Mouse (Mus musculus) forebrain, postnatal 0 days (tissue): ENCODE data around the gene Telo2. TPM values are rescaled to one million over a fixed set of nuclear protein-coding genes. Genes with fewer than 3 reads are reported as not detected.

Source experiments
- ATAC-seq: fragments of 200-750 bp; cut with Nextera tagmentation; 2 replicates; pipeline ENCODE4 v1.8.0; 2017; ENCODE audit warnings: mild to moderate bottlenecking, moderate library complexity
- DNase-seq: peaks from one replicate; pipeline ENCODE4 v3.0.0-alpha.2; 2015
- H3K27ac ChIP-seq: fragments of 300-500 bp; sonication (generic); 2 replicates; pipeline ENCODE4 v1.5.1; 2014; ENCODE audit warnings: low read depth, mild to moderate bottlenecking, antibody characterized with exemption, low read length, moderate library complexity, mixed read lengths
- H3K27me3 ChIP-seq: fragments of 300-500 bp; sonication (generic); 2 replicates; pipeline ENCODE4 v1.6.1; 2014; ENCODE audit warnings: mild to moderate bottlenecking, low read length, mixed read lengths; ENCODE audit not compliant: insufficient read depth
- H3K36me3 ChIP-seq: fragments of 300-500 bp; sonication (generic); 2 replicates; pipeline ENCODE4 v1.6.1; 2014; ENCODE audit warnings: mild to moderate bottlenecking, moderate library complexity; ENCODE audit not compliant: insufficient read depth
- H3K4me1 ChIP-seq: fragments of 300-500 bp; sonication (generic); 2 replicates; pipeline ENCODE4 v1.6.1; 2014; ENCODE audit warnings: antibody characterized with exemption; ENCODE audit not compliant: insufficient read depth
- H3K4me2 ChIP-seq: fragments of 300-500 bp; sonication (generic); 2 replicates; pipeline ENCODE4 v1.6.1; 2014; ENCODE audit warnings: low read depth, mild to moderate bottlenecking, moderate library complexity
- H3K4me3 ChIP-seq: fragments of 300-500 bp; sonication (generic); 2 replicates; pipeline ENCODE4 v1.5.1; 2014; ENCODE audit warnings: low read depth, low read length, mixed read lengths
- H3K9ac ChIP-seq: fragments of 300-500 bp; sonication (generic); 2 replicates; pipeline ENCODE4 v1.6.1; 2014; ENCODE audit warnings: mild to moderate bottlenecking
- H3K9me3 ChIP-seq: fragments of 300-500 bp; sonication (generic); 2 replicates; pipeline ENCODE4 v1.6.1; 2016; ENCODE audit warnings: low read length
- CTCF ChIP-seq: sonication (generic); IDR thresholded peaks from 2 replicates; pipeline ENCODE4 v1.5.1; 2016; ENCODE audit warnings: antibody characterized with exemption, control low read depth, low read depth
- WGBS: fragments of 180-500 bp; shearing (Covaris S2); extraction: QIAGEN DNeasy Blood & Tissue Kit; methylation state at CpG from one replicate; pipeline ENCODE4 v1.1.7; 2014; 5-methylcytosine and 5-hydroxymethylcytosine counted together
- polyA plus RNA-seq: library from polyadenylated mRNA; unstranded; fragments of >200 nt; fragmentation: Nextera tagmentation; extraction: Ambion mirVana; gene quantifications from 2 replicates; pipeline ENCODE4 v1.2.1, GENCODE M21; 2015
- total RNA-seq: library from RNA; depleted of rRNA; stranded (reverse); fragments of >200 nt; gene quantifications from 2 replicates; pipeline ENCODE4 v1.2.3, GENCODE M21; 2014; rRNA removed

The Telo2 gene
- total and polyA plus RNA-seq, 2 experiments from 2014 or later: 35.6 to 92.2 TPM

- DNase-seq: no peak
Observed at GRCm38 (mm10) chr17:25063872-25064271, 51.9 kb downstream of the Telo2 start.

GRCm38 (mm10) chr17:25063261-25063660, 52.5 kb downstream of the Telo2 start:
- no peak overlapping the region for H3K4me2 ChIP-seq
- no peak overlapping the region for H3K9ac ChIP-seq
- H3K36me3 ChIP-seq: peaks cover 54% of the 10 kb centered on the region
- H3K9me3 ChIP-seq: no peaks in the 10 kb centered on the region
- DNase-seq (no peak), ATAC-seq (no peak)
- H3K4me1 ChIP-seq: no peaks in the 10 kb centered on the region
- no peak overlapping the region for H3K4me3 ChIP-seq
- H3K27ac ChIP-seq: no peak overlapping the region
- WGBS: 72% methylated on average over 4 of the region's 4 CpGs
- TF ChIP-seq CTCF: no peak
- no peaks in the 10 kb centered on the region for H3K27me3 ChIP-seq

More at GRCm38 (mm10) chr17:25063872-25064271, 51.9 kb downstream of the Telo2 start:
- H3K9me3 ChIP-seq: no peaks in the 10 kb centered on the region
- H3K36me3 ChIP-seq: peaks cover 48% of the 10 kb centered on the region
- H3K4me1 ChIP-seq: no peaks in the 10 kb centered on the region
- 73% methylated on average over 12 of the region's 12 CpGs for WGBS
- no peaks in the 10 kb centered on the region for H3K27me3 ChIP-seq
- no peak for ATAC-seq
- no peak for TF ChIP-seq CTCF
- no peak overlapping the region for H3K27ac ChIP-seq
- H3K4me2 ChIP-seq: no peak overlapping the region
- H3K9ac ChIP-seq: no peak overlapping the region
- no peak overlapping the region for H3K4me3 ChIP-seq

- Histone ChIP-seq H3K36me3 (peaks cover 82% of the 10 kb centered on the region), H3K9me3 (no peaks in the 10 kb centered on the region), H3K27ac (no peak overlapping the region), H3K9ac (no peak overlapping the region), H3K4me1 (no peaks in the 10 kb centered on the region), H3K4me3 (no peak overlapping the region), H3K27me3 (no peaks in the 10 kb centered on the region), H3K4me2 (no peak overlapping the region)
- TF ChIP-seq CTCF: no peak
- WGBS: 90% methylated on average over 6 of the region's 6 CpGs
- no peak for DNase-seq
- ATAC-seq: no peak
Observed at GRCm38 (mm10) chr17:25057041-25057440, 58.7 kb downstream of the Telo2 start.

GRCm38 (mm10) chr17:25053274-25053673, 62.5 kb downstream of the Telo2 start:
- no peak overlapping the region for H3K27ac ChIP-seq
- H3K4me2 ChIP-seq: no peak overlapping the region
- no peaks in the 10 kb centered on the region for H3K4me1 ChIP-seq
- no peaks in the 10 kb centered on the region for H3K27me3 ChIP-seq
- no peak overlapping the region for H3K4me3 ChIP-seq
- WGBS: 80% methylated on average over 9 of the region's 9 CpGs
- no peak for DNase-seq
- no peak for ATAC-seq
- no peaks in the 10 kb centered on the region for H3K9me3 ChIP-seq
- H3K36me3 ChIP-seq: peaks cover 70% of the 10 kb centered on the region
- TF ChIP-seq CTCF: no peak
- H3K9ac ChIP-seq: no peak overlapping the region

Other genes with a start within 250 kb of the Telo2 start
- gene Igfals, start 250.0 kb downstream of the Telo2 start, total RNA-seq: 0.48 TPM in 1 of 2 replicates, not detected in the other
- 0.18 TPM in 1 of 2 replicates, not detected in the other for gene Igfals, start 250.0 kb downstream of the Telo2 start, polyA plus RNA-seq
- gene Nubp2, start 229.6 kb downstream of the Telo2 start, total RNA-seq: 40.5 and 50.6 TPM in 2 replicates
- 67.3 and 80.1 TPM in 2 replicates for gene Nubp2, start 229.6 kb downstream of the Telo2 start, polyA plus RNA-seq
- gene Spsb3, start 229.3 kb downstream of the Telo2 start, total RNA-seq: 75.7 and 91.0 TPM in 2 replicates
- gene Spsb3, start 229.3 kb downstream of the Telo2 start, polyA plus RNA-seq: 89.8 and 97.8 TPM in 2 replicates
- 35.6 and 36.6 TPM in 2 replicates for gene Eme2, start 220.9 kb downstream of the Telo2 start, total RNA-seq
- 14.7 and 17.9 TPM in 2 replicates for gene Eme2, start 220.9 kb downstream of the Telo2 start, polyA plus RNA-seq
- 39.5 and 45.5 TPM in 2 replicates for gene Mrps34, start 220.9 kb downstream of the Telo2 start, total RNA-seq
- gene Mrps34, start 220.9 kb downstream of the Telo2 start, polyA plus RNA-seq: 128 and 138 TPM in 2 replicates
- gene Nme3, start 219.5 kb downstream of the Telo2 start, total RNA-seq: 60.1 and 75.7 TPM in 2 replicates
- gene Nme3, start 219.5 kb downstream of the Telo2 start, polyA plus RNA-seq: 74.7 and 81.0 TPM in 2 replicates
- 128 and 151 TPM in 2 replicates for gene Mapk8ip3, start 179.0 kb downstream of the Telo2 start, total RNA-seq
- 50.3 and 65.1 TPM in 2 replicates for gene Mapk8ip3, start 179.0 kb downstream of the Telo2 start, polyA plus RNA-seq
- 52.3 and 64.7 TPM in 2 replicates for gene Jpt2, start 155.3 kb downstream of the Telo2 start, total RNA-seq
- 46.2 and 58.4 TPM in 2 replicates for gene Jpt2, start 155.3 kb downstream of the Telo2 start, polyA plus RNA-seq
- gene Cramp1l, start 100.2 kb downstream of the Telo2 start, total RNA-seq: 16.2 and 21.5 TPM in 2 replicates
- gene Cramp1l, start 100.2 kb downstream of the Telo2 start, polyA plus RNA-seq: 1.9 and 2.9 TPM in 2 replicates
- gene Ift140, start 99.9 kb downstream of the Telo2 start, total RNA-seq: 31.8 and 37.7 TPM in 2 replicates
- gene Ift140, start 99.9 kb downstream of the Telo2 start, polyA plus RNA-seq: 11.6 and 15.2 TPM in 2 replicates
- 9.0 and 11.9 TPM in 2 replicates for gene Tmem204, start 32.4 kb downstream of the Telo2 start, total RNA-seq
- 10.3 and 10.6 TPM in 2 replicates for gene Tmem204, start 32.4 kb downstream of the Telo2 start, polyA plus RNA-seq
- gene Ptx4, start 4.8 kb upstream of the Telo2 start, total RNA-seq: 1.2 TPM in 1 of 2 replicates, not detected in the other
- 0.20 and 0.54 TPM in 2 replicates for gene Ptx4, start 4.8 kb upstream of the Telo2 start, polyA plus RNA-seq
- gene Clcn7, start 17.4 kb upstream of the Telo2 start, total RNA-seq: 29.2 and 33.1 TPM in 2 replicates
- 14.8 and 19.0 TPM in 2 replicates for gene Clcn7, start 17.4 kb upstream of the Telo2 start, polyA plus RNA-seq
- 0.05 TPM in 1 of 2 replicates, not detected in the other for gene Ccdc154, start 46.5 kb upstream of the Telo2 start, total RNA-seq
- gene Ccdc154, start 46.5 kb upstream of the Telo2 start, polyA plus RNA-seq: not detected in 2 replicates
- not detected in 2 replicates for gene Gm38655, start 59.5 kb upstream of the Telo2 start, total RNA-seq
- not detected in 2 replicates for gene Gm38655, start 59.5 kb upstream of the Telo2 start, polyA plus RNA-seq
- 23.7 and 24.2 TPM in 2 replicates for gene BC003965, start 68.6 kb upstream of the Telo2 start, total RNA-seq
- 30.8 and 32.8 TPM in 2 replicates for gene BC003965, start 68.6 kb upstream of the Telo2 start, polyA plus RNA-seq
- 21.6 and 22.8 TPM in 2 replicates for gene Unkl, start 72.4 kb upstream of the Telo2 start, total RNA-seq
- 7.6 and 11.6 TPM in 2 replicates for gene Unkl, start 72.4 kb upstream of the Telo2 start, polyA plus RNA-seq
- gene Gnptg, start 124.2 kb upstream of the Telo2 start, total RNA-seq: 91.3 and 109 TPM in 2 replicates
- gene Gnptg, start 124.2 kb upstream of the Telo2 start, polyA plus RNA-seq: 119 and 121 TPM in 2 replicates
- gene Tsr3, start 124.2 kb upstream of the Telo2 start, total RNA-seq: 56.6 and 62.0 TPM in 2 replicates
- gene Tsr3, start 124.2 kb upstream of the Telo2 start, polyA plus RNA-seq: 70.0 and 78.6 TPM in 2 replicates
- gene Baiap3, start 140.4 kb upstream of the Telo2 start, total RNA-seq: 30.2 and 70.8 TPM in 2 replicates
- 8.2 and 16.2 TPM in 2 replicates for gene Baiap3, start 140.4 kb upstream of the Telo2 start, polyA plus RNA-seq
- gene Ube2i, start 158.7 kb upstream of the Telo2 start, total RNA-seq: 508 and 550 TPM in 2 replicates
- 439 and 486 TPM in 2 replicates for gene Ube2i, start 158.7 kb upstream of the Telo2 start, polyA plus RNA-seq
- not detected in 2 replicates for gene Prss34, start 182.4 kb upstream of the Telo2 start, total RNA-seq
- not detected in 2 replicates for gene Prss34, start 182.4 kb upstream of the Telo2 start, polyA plus RNA-seq
- not detected in 2 replicates for gene Prss28, start 192.7 kb upstream of the Telo2 start, total RNA-seq
- gene Prss28, start 192.7 kb upstream of the Telo2 start, polyA plus RNA-seq: not detected in 2 replicates
- not detected in 2 replicates for gene Prss29, start 202.7 kb upstream of the Telo2 start, total RNA-seq
- gene Prss29, start 202.7 kb upstream of the Telo2 start, polyA plus RNA-seq: not detected in 2 replicates
- not detected in 2 replicates for gene Tpsab1, start 229.6 kb upstream of the Telo2 start, total RNA-seq
- gene Tpsab1, start 229.6 kb upstream of the Telo2 start, polyA plus RNA-seq: 0.13 TPM in 1 of 2 replicates, not detected in the other